In genomic region chr1:135766592-135767306, GRCm38 (mm10) we compare ENCODE assay signal across 8 mouse cellular contexts. TPM values are rescaled to one million over a fixed set of nuclear protein-coding genes. Genes with fewer than 3 reads are reported as not detected.
DNase-seq lines count a peak whose midpoint lies in the region; ATAC-seq and TF ChIP-seq lines count a peak whose summit lies in the region.

No protein-coding gene starts in this region.

- H3K27me3 ChIP-seq in CH12.LX (replicated peaks): no peaks in the 10 kb centered on the region
- H3K27me3 ChIP-seq in forebrain, embryonic 15.5 days: 0 out of 2 replicates have a peak, but pooled peaks cover 2% of the 10 kb centered on the region
- H3K27me3 ChIP-seq in liver, embryonic 16.5 days (ENCODE audit: control insufficient read depth, insufficient read depth, low read depth, low read length): peaks cover 32% of the 10 kb centered on the region

- H3K9ac ChIP-seq in CH12.LX (ENCODE audit: insufficient read depth, low read depth): peak overlapping the region; percentile 98
- peak overlapping the region; percentile 70 for H3K9ac ChIP-seq in forebrain, embryonic 15.5 days (replicated peaks)
- peak overlapping the region; percentile 54 for H3K9ac ChIP-seq in liver, embryonic 16.5 days (ENCODE audit: low read depth, low read length)

- peaks cover 35% of the 10 kb centered on the region for H3K79me2 ChIP-seq in CH12.LX (replicated peaks; ENCODE audit: control insufficient read depth, extremely low read depth, insufficient read depth, poor library complexity, severe bottlenecking)

- no peak for TF ChIP-seq RAD21 in CH12.LX (IDR thresholded peaks at IDR 0.05; ENCODE audit: low read depth, low read length)

- no peaks in the 10 kb centered on the region for H3K9me3 ChIP-seq in CH12.LX (replicated peaks; ENCODE audit: low read length)
- no peaks in the 10 kb centered on the region for H3K9me3 ChIP-seq in forebrain, embryonic 15.5 days
- no peaks in the 10 kb centered on the region for H3K9me3 ChIP-seq in liver, embryonic 16.5 days (replicated peaks; ENCODE audit: control insufficient read depth, low read length)

- H3K4me1 ChIP-seq in CH12.LX (ENCODE audit: control insufficient read depth in 1 of 2, insufficient read depth in 2 of 2): peaks cover 23 to 62% of the 10 kb centered on the region in 2 experiments
- H3K4me1 ChIP-seq in forebrain, embryonic 15.5 days: peaks cover 26% of the 10 kb centered on the region
- peaks cover 10% of the 10 kb centered on the region for H3K4me1 ChIP-seq in liver, embryonic 16.5 days (ENCODE audit: control insufficient read depth, low read depth, low read length)

- dilution Hi-C loops in CH12.LX (cut with MboI; ENCODE audit: extremely low pct_ligation_motif_present, extremely low pct_unique_long_range_greater_than_20kb, low sequenced_read_pairs): no loop called here

- TF ChIP-seq CTCF in gastrocnemius, adult 2 months (IDR thresholded peaks at IDR 0.05): no peak
- no peak for TF ChIP-seq CTCF in CH12.LX (conservative IDR thresholded peaks at IDR 0.05 in 1 of 2, IDR thresholded peaks at IDR 0.05 in 1 of 2; ENCODE audit: low read depth in 2 of 2, low read length in 2 of 2)

- no peak for TF ChIP-seq EP300 in CH12.LX (IDR thresholded peaks at IDR 0.05; ENCODE audit: low read length)

- in situ Hi-C loops in CH12.LX (cut with MboI; ENCODE audit: low pct_ligation_motif_present, low pct_unique_long_range_greater_than_20kb, low sequenced_read_pairs): loop anchor here (10.0 kb wide), 1 partner anchor 368 kb away; the partner anchor contains the start of gene Kif21b

- WGBS in forebrain, embryonic 15.5 days: 30% methylated on average over 30 of the region's 30 CpGs
- 26% methylated on average over 30 of the region's 30 CpGs for WGBS in liver, embryonic 16.5 days (ENCODE audit: insufficient replicate concordance)

- peaks cover 34 to 40% of the 10 kb centered on the region in 2 experiments for H3K36me3 ChIP-seq in CH12.LX (replicated peaks in 1 of 2; ENCODE audit: control insufficient read depth in 1 of 2, insufficient read depth in 1 of 2, low read length in 1 of 2)
- no peaks in the 10 kb centered on the region for H3K36me3 ChIP-seq in forebrain, embryonic 15.5 days
- H3K36me3 ChIP-seq in liver, embryonic 16.5 days (ENCODE audit: control insufficient read depth, insufficient read depth): no peaks in the 10 kb centered on the region

- DNase-seq in gastrocnemius, adult 2 months: no peak
- no peak for DNase-seq in gastrocnemius, adult 8-10 months (ENCODE audit: low spot score in 2 of 2)
- no peak for DNase-seq in CH12.LX (ENCODE audit: extremely low read depth)
- no peak for DNase-seq in ovary, adult 18-20 months (ENCODE audit: low spot score)
- DNase-seq in adrenal gland, postnatal 36 days: no peak
- no peak for DNase-seq in thymus, adult 18-20 months

- intact Hi-C loops in gastrocnemius, adult 2 months (cut with DNase I): no loop called here

- TF ChIP-seq POLR2A in CH12.LX (IDR thresholded peaks at IDR 0.05; ENCODE audit: low read depth, low read length): no peak

- peak overlapping the region; percentile 97 for H3K27ac ChIP-seq in gastrocnemius, adult 2 months
- peak overlapping the region; percentile 79 for H3K27ac ChIP-seq in CH12.LX (ENCODE audit: insufficient read depth, low read depth)
- H3K27ac ChIP-seq in forebrain, embryonic 15.5 days (replicated peaks): peak overlapping the region; percentile 76
- no peak overlapping the region for H3K27ac ChIP-seq in liver, embryonic 16.5 days (ENCODE audit: low read length)

- no peak for ATAC-seq in forebrain, embryonic 15.5 days (replicated peaks)
- no peak for ATAC-seq in liver, embryonic 16.5 days (ENCODE audit: low read depth)

- H3K4me3 ChIP-seq in gastrocnemius, adult 2 months: peak overlapping the region; percentile 96
- H3K4me3 ChIP-seq in CH12.LX (replicated peaks in 1 of 3; ENCODE audit: low read depth in 2 of 3, low read length in 2 of 3, poor library complexity in 1 of 3): peak overlapping the region; percentile 93 to 98 (median 95)
- H3K4me3 ChIP-seq in forebrain, embryonic 15.5 days: peak overlapping the region; percentile 71
- H3K4me3 ChIP-seq in liver, embryonic 16.5 days (ENCODE audit: low read depth, low read length): peak overlapping the region; percentile 63

- peak overlapping the region; percentile 39 for H3K4me2 ChIP-seq in CH12.LX (ENCODE audit: insufficient read depth, low read depth, poor library complexity, severe bottlenecking)
- H3K4me2 ChIP-seq in forebrain, embryonic 15.5 days (replicated peaks): peak overlapping the region; percentile 99
- peak overlapping the region; percentile 81 for H3K4me2 ChIP-seq in liver, embryonic 16.5 days (ENCODE audit: low read depth, low read length)

TF ChIP-seq in CH12.LX, 34 proteins besides CTCF, POLR2A, EP300 and RAD21:
- 0 out of 2 replicates have a peak, but pooled peaks have one; percentile 35 for TF ChIP-seq SIN3A (IDR thresholded peaks at IDR 0.05; ENCODE audit: low read length)
- TF ChIP-seq MEF2A (IDR thresholded peaks at IDR 0.05; ENCODE audit: borderline replicate concordance, low read depth, low read length): no peak
- no peak for TF ChIP-seq MXI1 (IDR thresholded peaks at IDR 0.05; ENCODE audit: low read depth, low read length)

RNA-seq across cellular contexts. Expression of gene Phlda3, which starts 0.8 kb away (rescaled TPM):
- 100 to 1,000 TPM in 1 of 2 experiments, 10 to 100 TPM in 1; 78.0 to 140 TPM for total RNA-seq in gastrocnemius, adult 2 months (2021)
- 100 to 1,000 TPM; 131 to 182 (median 168) TPM for total RNA-seq in gastrocnemius, adult 8-10 months (2022)
- 76.8 and 98.1 TPM in 2 replicates for total RNA-seq in CH12.LX (2012; rRNA removed)
- 45.6 and 49.5 TPM in 2 replicates for total RNA-seq in CH12.LX (2014; rRNA removed)
- polyA plus RNA-seq in CH12.LX (2012; ENCODE audit: insufficient read length, low read depth): 34.9 and 37.5 TPM in 2 replicates
- polyA plus RNA-seq in forebrain, embryonic 15.5 days (2015; fragmentation: Nextera tagmentation; extraction: Ambion mirVana): 15.5 and 16.8 TPM in 2 replicates
- 4.8 and 5.0 TPM in 2 replicates for polyA plus RNA-seq in liver, embryonic 16.5 days (2015; fragmentation: Nextera tagmentation; extraction: Ambion mirVana)
- total RNA-seq in adrenal gland, postnatal 36 days (2021): 10 to 100 TPM; 45.8 to 51.9 TPM

RNA-seq across cellular contexts. Expression of gene Tnni1, which starts 12.5 kb away (rescaled TPM):
- 100 to 1,000 TPM; 184 to 604 TPM for total RNA-seq in gastrocnemius, adult 2 months (2021)
- total RNA-seq in gastrocnemius, adult 8-10 months (2022): 100 to 1,000 TPM; 238 to 314 (median 288) TPM
- total RNA-seq in CH12.LX (2012; rRNA removed) (1.5 and 1.6 TPM in 2 replicates), CH12.LX (2014; rRNA removed) (5.5 and 6.9 TPM in 2 replicates)
- polyA plus RNA-seq in CH12.LX (2012; ENCODE audit: insufficient read length, low read depth): 3.5 and 4.2 TPM in 2 replicates
- polyA plus RNA-seq in forebrain, embryonic 15.5 days (2015; fragmentation: Nextera tagmentation; extraction: Ambion mirVana): 0.45 and 1.3 TPM in 2 replicates
- polyA plus RNA-seq in liver, embryonic 16.5 days (2015; fragmentation: Nextera tagmentation; extraction: Ambion mirVana): 8.8 and 15.6 TPM in 2 replicates
- total RNA-seq in adrenal gland, postnatal 36 days (2021): under 1 TPM in 1 of 2 experiments, not detected in 1; 0.33 TPM

RNA-seq across cellular contexts. Expression of gene Csrp1, which starts 46.9 kb away (rescaled TPM):
- 10 to 100 TPM; 18.9 to 25.0 TPM for total RNA-seq in gastrocnemius, adult 2 months (2021)
- total RNA-seq in gastrocnemius, adult 8-10 months (2022): 10 to 100 TPM; 17.2 to 24.8 (median 23.2) TPM
- total RNA-seq in CH12.LX (2012; rRNA removed) (50.7 and 54.3 TPM in 2 replicates), CH12.LX (2014; rRNA removed) (44.7 and 49.4 TPM in 2 replicates)
- polyA plus RNA-seq in CH12.LX (2012; ENCODE audit: insufficient read length, low read depth): 45.9 and 52.5 TPM in 2 replicates
- polyA plus RNA-seq in forebrain, embryonic 15.5 days (2015; fragmentation: Nextera tagmentation; extraction: Ambion mirVana): 17.7 and 18.0 TPM in 2 replicates
- polyA plus RNA-seq in liver, embryonic 16.5 days (2015; fragmentation: Nextera tagmentation; extraction: Ambion mirVana): 26.9 and 30.5 TPM in 2 replicates
- 10 to 100 TPM; 73.3 to 99.3 TPM for total RNA-seq in adrenal gland, postnatal 36 days (2021)

RNA-seq across cellular contexts. Expression of gene Lad1, which starts 51.6 kb away (rescaled TPM):
- total RNA-seq in gastrocnemius, adult 2 months (2021): not detected
- total RNA-seq in gastrocnemius, adult 8-10 months (2022): not detected
- total RNA-seq in CH12.LX (2012; rRNA removed) (0.13 TPM in 1 of 2 replicates, not detected in the other), CH12.LX (2014; rRNA removed) (0.24 TPM in 1 of 2 replicates, not detected in the other)
- 0.17 and 0.25 TPM in 2 replicates for polyA plus RNA-seq in CH12.LX (2012; ENCODE audit: insufficient read length, low read depth)
- polyA plus RNA-seq in forebrain, embryonic 15.5 days (2015; fragmentation: Nextera tagmentation; extraction: Ambion mirVana): 0.33 and 0.37 TPM in 2 replicates
- polyA plus RNA-seq in liver, embryonic 16.5 days (2015; fragmentation: Nextera tagmentation; extraction: Ambion mirVana): 0.09 and 1.5 TPM in 2 replicates
- not detected for total RNA-seq in adrenal gland, postnatal 36 days (2021)

Comparison
In these comparisons a context has a peak if more than half of its experiments do, and no peak if none do; other contexts are left out.
1. H3K4me2 ChIP-seq: peak in every context shown above with its lines; median percentile 99 in forebrain, embryonic 15.5 days; 81 in liver, embryonic 16.5 days; 39 in CH12.LX.
2. RNA of gene Tnni1, which starts 12.5 kb away (total RNA-seq): 184 to 604 TPM in gastrocnemius, adult 2 months and 238 to 314 TPM in gastrocnemius, adult 8-10 months; 1.5 to 6.9 TPM in CH12.LX and 0.33 TPM in adrenal gland, postnatal 36 days; every median in the first group is over 10 times any median in the second.
3. Peak in every context shown above with its lines, with median percentiles within 50 percentile points of each other: H3K4me3 ChIP-seq and H3K9ac ChIP-seq.